Mouse (Mus musculus): ENCODE measurements around the gene Sin3a. TPM values are rescaled to one million over a fixed set of nuclear protein-coding genes. Genes with fewer than 3 reads are reported as not detected.

Sin3a gene
- polyA plus RNA-seq, 1 experiment from 2014 or later = 34.4 TPM

GRCm38 (mm10) chr9:57150192-57150591 is 78.4 kb downstream of the Sin3a start:
- peaks cover 4% of the 10 kb centered on the region; the same call in 1 of the 2 replicates for H3K4me1 ChIP-seq (ENCODE audit: control insufficient read depth, insufficient read depth, low read length)
- no peak for ATAC-seq (replicated peaks; ENCODE audit: insufficient number of reproducible peaks, low FRiP score, low TSS enrichment)
- no peak overlapping the region for H3K4me2 ChIP-seq
- no peaks in the 10 kb centered on the region for H3K27me3 ChIP-seq (ENCODE audit: control insufficient read depth, insufficient read depth, low read length)
- H3K9me3 ChIP-seq (replicated peaks; ENCODE audit: control insufficient read depth, low read length) = no peaks in the 10 kb centered on the region
- H3K9ac ChIP-seq (ENCODE audit: low read depth, low read length) = no peak overlapping the region
- H3K4me3 ChIP-seq (ENCODE audit: low read depth, low read length) = no peak overlapping the region
- no peak overlapping the region for H3K27ac ChIP-seq (ENCODE audit: low read depth, low read length)
- WGBS (ENCODE audit: insufficient replicate concordance) = 73% methylated on average over 5 of the region's 5 CpGs
- H3K36me3 ChIP-seq (ENCODE audit: control insufficient read depth, insufficient read depth, low read length) = no peaks in the 10 kb centered on the region

DNA sequence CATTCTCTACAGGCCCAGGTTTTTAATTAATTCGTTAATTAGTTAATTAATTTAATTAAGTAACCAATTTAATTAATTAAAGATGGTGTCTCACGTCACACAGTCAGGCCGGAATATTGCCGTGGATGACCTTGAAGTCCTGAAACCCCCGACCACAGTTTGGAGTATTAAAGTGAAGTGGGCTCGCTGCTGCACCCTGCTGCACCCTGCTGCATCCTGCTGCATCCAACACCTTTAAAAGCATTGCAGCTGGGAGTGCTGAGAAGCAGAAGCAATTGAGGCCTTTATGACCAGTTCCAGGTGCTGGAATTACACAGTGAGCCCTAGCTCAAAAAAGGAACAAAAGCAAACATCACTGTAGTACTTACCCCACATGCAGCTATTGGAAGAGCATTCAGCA is 80.5 kb downstream of the Sin3a start:
- H3K9me3 ChIP-seq (replicated peaks; ENCODE audit: control insufficient read depth, low read length) = no peaks in the 10 kb centered on the region
- 49% methylated on average over 6 of the region's 6 CpGs for WGBS (ENCODE audit: insufficient replicate concordance)
- ATAC-seq (replicated peaks; ENCODE audit: insufficient number of reproducible peaks, low FRiP score, low TSS enrichment) = no peak
- H3K9ac ChIP-seq (ENCODE audit: low read depth, low read length) = no peak overlapping the region
- peaks cover 4% of the 10 kb centered on the region; the same call in 1 of the 2 replicates for H3K4me1 ChIP-seq (ENCODE audit: control insufficient read depth, insufficient read depth, low read length)
- H3K27me3 ChIP-seq (ENCODE audit: control insufficient read depth, insufficient read depth, low read length) = no peaks in the 10 kb centered on the region
- no peak overlapping the region for H3K4me3 ChIP-seq (ENCODE audit: low read depth, low read length)
- H3K27ac ChIP-seq (ENCODE audit: low read depth, low read length) = no peak overlapping the region
- no peak overlapping the region for H3K4me2 ChIP-seq
- no peaks in the 10 kb centered on the region for H3K36me3 ChIP-seq (ENCODE audit: control insufficient read depth, insufficient read depth, low read length)

DNA sequence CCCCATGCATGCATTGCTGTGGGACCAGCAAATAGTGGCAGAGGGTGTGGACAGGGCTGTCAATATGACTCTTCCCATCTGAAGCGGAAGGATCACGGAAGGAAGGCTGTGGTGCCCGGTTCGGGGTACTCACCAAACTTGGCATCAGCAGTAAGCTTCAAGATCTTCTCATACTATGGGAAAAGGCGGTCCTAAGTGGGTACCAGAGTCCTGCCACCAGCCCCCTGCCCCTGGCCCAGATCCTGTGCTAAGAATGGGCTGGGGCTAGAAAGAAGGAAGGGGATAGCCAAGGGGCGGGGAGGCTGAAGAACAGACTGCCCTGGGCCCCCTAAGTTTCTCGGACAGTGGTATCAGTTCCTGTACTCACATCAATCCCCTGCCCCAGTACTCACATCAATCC is 84.5 kb downstream of the Sin3a start:
- WGBS (ENCODE audit: insufficient replicate concordance) = 80% methylated on average over 7 of the region's 7 CpGs
- no peak overlapping the region for H3K4me2 ChIP-seq
- peaks cover 6% of the 10 kb centered on the region; the same call in 1 of the 2 replicates for H3K4me1 ChIP-seq (ENCODE audit: control insufficient read depth, insufficient read depth, low read length)
- no peak overlapping the region for H3K4me3 ChIP-seq (ENCODE audit: low read depth, low read length)
- no peak overlapping the region for H3K9ac ChIP-seq (ENCODE audit: low read depth, low read length)
- H3K27me3 ChIP-seq (ENCODE audit: control insufficient read depth, insufficient read depth, low read length) = no peaks in the 10 kb centered on the region
- H3K27ac ChIP-seq (ENCODE audit: low read depth, low read length) = no peak overlapping the region
- no peaks in the 10 kb centered on the region for H3K9me3 ChIP-seq (replicated peaks; ENCODE audit: control insufficient read depth, low read length)
- no peaks in the 10 kb centered on the region for H3K36me3 ChIP-seq (ENCODE audit: control insufficient read depth, insufficient read depth, low read length)
- ATAC-seq (replicated peaks; ENCODE audit: insufficient number of reproducible peaks, low FRiP score, low TSS enrichment) = no peak

DNA sequence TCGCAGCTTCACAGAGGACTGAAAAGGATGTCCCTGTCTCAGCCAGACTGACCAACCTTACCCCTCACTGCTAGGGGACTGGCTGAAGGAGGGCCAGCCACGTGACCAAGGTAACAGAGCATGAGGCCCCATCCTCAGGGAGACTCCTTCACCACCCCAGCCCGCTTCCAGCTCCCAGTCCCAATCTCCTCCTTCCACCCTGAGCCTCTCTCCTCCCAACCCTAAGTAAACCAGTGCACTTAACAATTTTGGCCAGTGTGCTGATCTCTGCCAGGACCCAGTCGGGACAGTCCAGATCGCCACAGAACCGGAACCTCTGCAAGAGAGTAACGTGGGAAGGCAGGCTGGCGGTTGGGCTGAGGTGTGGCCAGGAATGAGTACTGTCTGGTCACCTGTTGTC is 85.0 kb downstream of the Sin3a start:
- no peaks in the 10 kb centered on the region for H3K36me3 ChIP-seq (ENCODE audit: control insufficient read depth, insufficient read depth, low read length)
- no peak overlapping the region for H3K9ac ChIP-seq (ENCODE audit: low read depth, low read length)
- H3K4me2 ChIP-seq = no peak overlapping the region
- no peak overlapping the region for H3K4me3 ChIP-seq (ENCODE audit: low read depth, low read length)
- ATAC-seq (replicated peaks; ENCODE audit: insufficient number of reproducible peaks, low FRiP score, low TSS enrichment) = no peak
- H3K27me3 ChIP-seq (ENCODE audit: control insufficient read depth, insufficient read depth, low read length) = no peaks in the 10 kb centered on the region
- H3K4me1 ChIP-seq (ENCODE audit: control insufficient read depth, insufficient read depth, low read length) = peaks cover 6% of the 10 kb centered on the region; the same call in 1 of the 2 replicates
- no peak overlapping the region for H3K27ac ChIP-seq (ENCODE audit: low read depth, low read length)
- 81% methylated on average over 8 of the region's 8 CpGs for WGBS (ENCODE audit: insufficient replicate concordance)
- no peaks in the 10 kb centered on the region for H3K9me3 ChIP-seq (replicated peaks; ENCODE audit: control insufficient read depth, low read length)

DNA sequence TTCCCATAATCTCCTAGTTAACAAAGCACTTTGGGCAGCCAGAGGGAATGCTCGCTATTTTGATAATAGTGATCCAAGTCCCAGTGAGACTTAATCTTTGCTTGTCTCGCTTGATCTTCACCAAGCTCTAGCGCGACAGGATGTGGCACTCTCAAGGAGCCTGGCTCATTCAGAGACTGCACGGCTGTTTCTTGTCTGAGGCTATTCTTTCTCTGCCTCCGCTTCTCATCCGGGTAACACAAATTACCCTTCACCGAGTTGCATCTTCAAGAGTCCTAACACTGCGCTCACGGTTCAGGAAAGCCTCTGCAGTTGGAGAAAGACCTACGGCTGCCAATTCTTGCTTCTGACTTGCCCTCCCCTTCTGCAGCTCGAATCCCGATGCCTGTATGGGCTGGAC is 85.7 kb downstream of the Sin3a start:
- H3K9ac ChIP-seq (ENCODE audit: low read depth, low read length) = peak overlapping the region; percentile 76
- peak overlapping the region; percentile 76 for H3K4me2 ChIP-seq
- H3K27me3 ChIP-seq (ENCODE audit: control insufficient read depth, insufficient read depth, low read length) = no peaks in the 10 kb centered on the region
- 27% methylated on average over 13 of the region's 13 CpGs for WGBS (ENCODE audit: insufficient replicate concordance)
- H3K4me1 ChIP-seq (ENCODE audit: control insufficient read depth, insufficient read depth, low read length) = peaks cover 6% of the 10 kb centered on the region; the same call in 1 of the 2 replicates
- H3K4me3 ChIP-seq (ENCODE audit: low read depth, low read length) = peak overlapping the region; percentile 88
- no peak overlapping the region for H3K27ac ChIP-seq (ENCODE audit: low read depth, low read length)
- H3K9me3 ChIP-seq (replicated peaks; ENCODE audit: control insufficient read depth, low read length) = no peaks in the 10 kb centered on the region
- ATAC-seq (replicated peaks; ENCODE audit: insufficient number of reproducible peaks, low FRiP score, low TSS enrichment) = no peak
- no peaks in the 10 kb centered on the region for H3K36me3 ChIP-seq (ENCODE audit: control insufficient read depth, insufficient read depth, low read length)

DNA sequence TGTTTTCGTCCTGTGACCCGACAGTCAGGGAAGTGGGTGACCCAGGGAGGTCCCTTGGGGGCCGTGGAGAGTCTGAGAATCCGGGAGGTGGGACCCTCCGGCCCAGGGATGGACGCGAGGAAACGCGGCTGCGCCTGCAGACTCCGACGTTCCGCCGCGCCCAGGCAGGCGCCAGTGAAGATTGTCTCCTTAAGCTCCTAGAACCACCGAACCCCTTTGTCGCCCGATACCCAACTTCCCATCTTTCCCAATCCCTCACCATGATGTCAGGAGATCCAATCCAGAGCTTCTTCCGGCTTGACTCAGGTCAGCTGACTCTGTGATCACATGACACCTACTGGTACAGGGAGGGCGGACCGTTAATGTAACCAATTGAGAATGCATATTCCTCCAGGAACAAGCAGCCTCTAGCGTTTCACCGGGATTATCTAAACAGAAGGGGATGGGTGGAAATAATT is 86.2 kb downstream of the Sin3a start, which contains the start of gene Commd4:
Gene Commd4, minus strand, starts transcription at position 319 of the 458 bp plus-strand sequence.
- Histone ChIP-seq H3K36me3 (ENCODE audit: control insufficient read depth, insufficient read depth, low read length) (no peaks in the 10 kb centered on the region), H3K4me2 (peak within 1 kb of the TSS; percentile 76), H3K4me3 (ENCODE audit: low read depth, low read length) (peak within 1 kb of the TSS; percentile 88), H3K27me3 (ENCODE audit: control insufficient read depth, insufficient read depth, low read length) (no peaks in the 10 kb centered on the region), H3K9me3 (replicated peaks; ENCODE audit: control insufficient read depth, low read length) (no peaks in the 10 kb centered on the region), H3K4me1 (ENCODE audit: control insufficient read depth, insufficient read depth, low read length) (peaks cover 6% of the 10 kb centered on the region; the same call in 1 of the 2 replicates), H3K9ac (ENCODE audit: low read depth, low read length) (peak within 1 kb of the TSS; percentile 76), H3K27ac (ENCODE audit: low read depth, low read length) (0 out of 2 replicates have a peak within 1 kb of the TSS, but pooled peaks have one; percentile 29)
- ATAC-seq (replicated peaks; ENCODE audit: insufficient number of reproducible peaks, low FRiP score, low TSS enrichment) = peak; percentile 80
- under 1% methylated on average over 24 of the region's 24 CpGs for WGBS (ENCODE audit: insufficient replicate concordance)

DNA sequence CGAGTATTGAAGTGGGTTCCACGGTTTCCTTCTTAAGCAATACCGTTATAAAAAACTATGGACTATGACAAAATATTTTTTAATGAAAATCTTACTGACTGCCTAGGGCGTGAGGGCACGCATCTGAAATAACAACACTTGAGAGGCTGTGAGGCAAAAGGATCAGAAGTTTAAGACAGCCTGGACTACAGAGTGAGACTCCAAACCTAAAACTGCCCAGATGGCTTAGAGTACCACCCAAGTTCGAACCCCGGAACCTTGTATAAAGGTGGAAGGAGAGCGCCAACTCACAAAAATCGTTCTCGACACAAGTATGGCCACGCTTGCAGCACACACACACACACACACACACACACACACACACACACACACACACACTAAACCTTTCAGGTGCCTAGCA is 86.7 kb downstream of the Sin3a start:
- no peaks in the 10 kb centered on the region for H3K27me3 ChIP-seq (ENCODE audit: control insufficient read depth, insufficient read depth, low read length)
- H3K4me1 ChIP-seq (ENCODE audit: control insufficient read depth, insufficient read depth, low read length) = peaks cover 6% of the 10 kb centered on the region; the same call in 1 of the 2 replicates
- H3K9ac ChIP-seq (ENCODE audit: low read depth, low read length) = peak overlapping the region; percentile 76
- ATAC-seq (replicated peaks; ENCODE audit: insufficient number of reproducible peaks, low FRiP score, low TSS enrichment) = no peak; the same call in 1 of the 2 replicates
- H3K36me3 ChIP-seq (ENCODE audit: control insufficient read depth, insufficient read depth, low read length) = no peaks in the 10 kb centered on the region
- 0 out of 2 replicates have a peak overlapping the region, but pooled peaks have one; percentile 29 for H3K27ac ChIP-seq (ENCODE audit: low read depth, low read length)
- H3K4me3 ChIP-seq (ENCODE audit: low read depth, low read length) = peak overlapping the region; percentile 88
- H3K4me2 ChIP-seq = peak overlapping the region; percentile 76
- no peaks in the 10 kb centered on the region for H3K9me3 ChIP-seq (replicated peaks; ENCODE audit: control insufficient read depth, low read length)
- WGBS (ENCODE audit: insufficient replicate concordance) = 37% methylated on average over 11 of the region's 11 CpGs

DNA sequence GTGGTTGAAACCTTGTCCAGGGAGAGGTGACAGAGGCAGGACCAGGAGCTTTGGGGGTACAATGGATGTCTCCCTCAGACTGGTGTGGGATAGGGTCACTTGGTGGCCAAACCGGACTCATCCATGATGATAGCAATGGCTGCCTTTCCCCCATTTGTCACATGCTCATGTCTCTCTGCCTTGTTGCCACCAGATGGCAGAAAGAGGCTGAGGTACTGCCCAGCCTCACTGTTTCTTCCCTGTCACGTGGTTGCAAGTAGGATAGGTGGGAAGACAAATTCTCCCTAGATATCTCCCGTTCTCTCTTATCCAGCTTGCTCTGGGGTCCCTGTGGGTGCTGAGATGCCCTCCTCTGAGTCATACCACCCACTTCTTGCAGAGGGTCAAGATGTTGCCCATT is 90.7 kb downstream of the Sin3a start:
- no peak overlapping the region for H3K27ac ChIP-seq (ENCODE audit: low read depth, low read length)
- no peak overlapping the region for H3K4me2 ChIP-seq
- no peaks in the 10 kb centered on the region for H3K27me3 ChIP-seq (ENCODE audit: control insufficient read depth, insufficient read depth, low read length)
- H3K4me1 ChIP-seq (ENCODE audit: control insufficient read depth, insufficient read depth, low read length) = peaks cover 2% of the 10 kb centered on the region; the same call in 1 of the 2 replicates
- 19% methylated on average over 3 of the region's 3 CpGs for WGBS (ENCODE audit: insufficient replicate concordance)
- H3K36me3 ChIP-seq (ENCODE audit: control insufficient read depth, insufficient read depth, low read length) = no peaks in the 10 kb centered on the region
- no peaks in the 10 kb centered on the region for H3K9me3 ChIP-seq (replicated peaks; ENCODE audit: control insufficient read depth, low read length)
- H3K9ac ChIP-seq (ENCODE audit: low read depth, low read length) = 0 out of 2 replicates have a peak overlapping the region, but pooled peaks have one; percentile 39
- no peak for ATAC-seq (replicated peaks; ENCODE audit: insufficient number of reproducible peaks, low FRiP score, low TSS enrichment)
- no peak overlapping the region for H3K4me3 ChIP-seq (ENCODE audit: low read depth, low read length)

DNA sequence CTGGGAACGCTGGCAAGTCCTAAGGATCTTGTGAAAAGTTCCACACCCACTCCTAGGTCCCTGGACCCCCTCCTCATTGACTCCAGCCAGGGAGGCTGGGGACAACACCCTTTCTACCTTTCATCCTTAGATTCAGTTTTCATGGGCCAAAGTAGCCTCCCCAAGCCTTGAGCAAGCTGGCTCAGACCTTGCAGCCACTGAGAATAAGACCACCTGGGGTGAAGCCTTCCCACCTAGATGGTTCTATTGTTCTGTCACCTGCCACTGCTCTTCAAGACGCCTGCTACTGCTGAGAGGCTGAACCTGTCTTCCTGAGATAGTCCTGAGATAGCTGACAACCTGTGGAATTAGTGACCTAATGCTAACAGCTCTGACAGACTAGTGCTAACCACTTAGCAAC is 91.3 kb downstream of the Sin3a start:
- ATAC-seq (replicated peaks; ENCODE audit: insufficient number of reproducible peaks, low FRiP score, low TSS enrichment) = no peak
- WGBS (ENCODE audit: insufficient replicate concordance) = 37% methylated on average over 2 of the region's 2 CpGs
- Histone ChIP-seq H3K9me3 (replicated peaks; ENCODE audit: control insufficient read depth, low read length) (no peaks in the 10 kb centered on the region), H3K9ac (ENCODE audit: low read depth, low read length) (no peak overlapping the region), H3K4me2 (no peak overlapping the region), H3K4me1 (ENCODE audit: control insufficient read depth, insufficient read depth, low read length) (no peaks in the 10 kb centered on the region), H3K27ac (ENCODE audit: low read depth, low read length) (no peak overlapping the region), H3K4me3 (ENCODE audit: low read depth, low read length) (no peak overlapping the region), H3K27me3 (ENCODE audit: control insufficient read depth, insufficient read depth, low read length) (no peaks in the 10 kb centered on the region), H3K36me3 (ENCODE audit: control insufficient read depth, insufficient read depth, low read length) (no peaks in the 10 kb centered on the region)

Data from heart, embryonic 11.5 days (tissue).